Mouse (Mus musculus) MEL (cell line): ENCODE measurements around the gene Sez6. TPM values are rescaled to one million over a fixed set of nuclear protein-coding genes. Genes with fewer than 3 reads are reported as not detected.

Experiments used
- DNase-seq: peaks from one replicate; pipeline ENCODE4 v3.0.0; 2011; ENCODE audit warnings: low read depth, low spot score
- H3K27ac ChIP-seq: 2 replicates; pipeline ENCODE4 v1.5.1; 2012; ENCODE audit warnings: low read depth, mild to moderate bottlenecking, control low read depth, low read length, moderate library complexity; ENCODE audit not compliant: control insufficient read depth
- H3K27me3 ChIP-seq, 2 experiments: fragments of 150-350 bp in 1 of 2; sonication (generic) in 1 of 2; 2 replicates each; pipeline ENCODE4 v1.6.1; 2012; ENCODE audit warnings: low read length in 2 of 2, mild to moderate bottlenecking in 2 of 2, improper control_type of control experiment in 1 of 2, moderate library complexity in 1 of 2; ENCODE audit not compliant: insufficient read depth in 2 of 2, control insufficient read depth in 1 of 2
- H3K36me3 ChIP-seq, 2 experiments: 2 replicates each; pipeline ENCODE4 v1.6.1; 2012 to 2014; ENCODE audit warnings: low read length in 2 of 2, improper control_type of control experiment in 1 of 2, inconsistent platforms in 1 of 2, mild to moderate bottlenecking in 1 of 2; ENCODE audit not compliant: insufficient read depth in 2 of 2, control insufficient read depth in 1 of 2
- H3K4me1 ChIP-seq, 2 experiments: fragments of 150-350 bp in 1 of 2; sonication (generic) in 1 of 2; 2 replicates each; pipeline ENCODE4 v1.6.1; 2012; ENCODE audit warnings: low read length in 2 of 2, improper control_type of control experiment in 1 of 2, mild to moderate bottlenecking in 1 of 2; ENCODE audit not compliant: insufficient read depth in 2 of 2, control insufficient read depth in 1 of 2
- H3K4me3 ChIP-seq, 2 experiments: fragments of 150-350 bp in 1 of 2; sonication (generic) in 1 of 2; 2 replicates each; pipeline ENCODE4 v1.5.1; 2012; ENCODE audit warnings: low read depth in 2 of 2, low read length in 2 of 2, mild to moderate bottlenecking in 2 of 2, moderate library complexity in 2 of 2, control low read depth in 1 of 2, improper control_type of control experiment in 1 of 2; ENCODE audit not compliant: control insufficient read depth in 1 of 2, insufficient read depth in 1 of 2
- H3K79me2 ChIP-seq: 2 replicates; pipeline ENCODE4 v1.6.1; 2012; ENCODE audit warnings: mild to moderate bottlenecking, low read length, moderate library complexity; ENCODE audit not compliant: control insufficient read depth, poor library complexity, insufficient read depth
- H3K9ac ChIP-seq: 2 replicates; pipeline ENCODE4 v1.6.1; 2012; ENCODE audit warnings: low read depth, mild to moderate bottlenecking, control low read depth, low read length, moderate library complexity; ENCODE audit not compliant: control insufficient read depth, poor library complexity, severe bottlenecking
- H3K9me3 ChIP-seq: fragments of 150-350 bp; sonication (generic); replicated peaks from 2 replicates; pipeline ENCODE4 v1.6.1; 2012; ENCODE audit warnings: mild to moderate bottlenecking, low read length, improper control_type of control experiment, moderate library complexity; ENCODE audit not compliant: insufficient read depth
- ELF1 ChIP-seq: IDR thresholded peaks from 2 replicates; pipeline ENCODE4 v1.6.1; 2014; ENCODE audit warnings: low read depth, mild to moderate bottlenecking, inconsistent platforms, low read length, improper control_type of control experiment, moderate library complexity
- MAFK ChIP-seq: IDR thresholded peaks from 2 replicates; pipeline ENCODE4 v1.6.1; 2011; ENCODE audit warnings: low read depth, mild to moderate bottlenecking, low read length, improper control_type of control experiment, borderline replicate concordance
- MAX ChIP-seq: IDR thresholded peaks from 2 replicates; pipeline ENCODE4 v1.6.1; 2011; ENCODE audit warnings: low read length, improper control_type of control experiment
- POLR2A ChIP-seq, 2 experiments: IDR thresholded peaks; 2 replicates each; pipeline ENCODE4 v1.6.1; 2011 to 2012; ENCODE audit warnings: low read length in 2 of 2, mild to moderate bottlenecking in 2 of 2, control low read depth in 1 of 2, improper control_type of control experiment in 1 of 2, low read depth in 1 of 2, moderate library complexity in 1 of 2; ENCODE audit not compliant: control insufficient read depth in 1 of 2, insufficient read depth in 1 of 2, poor library complexity in 1 of 2
- POLR2AphosphoS2 ChIP-seq: IDR thresholded peaks from 2 replicates; pipeline ENCODE4 v1.6.1; 2011; ENCODE audit warnings: low read length, improper control_type of control experiment
- RCOR1 ChIP-seq: IDR thresholded peaks from 2 replicates; pipeline ENCODE4 v1.6.1; 2012; ENCODE audit warnings: low read depth, mild to moderate bottlenecking, inconsistent platforms, low read length, improper control_type of control experiment
- UBTF ChIP-seq: IDR thresholded peaks from 2 replicates; pipeline ENCODE4 v1.6.1; 2012; ENCODE audit warnings: low read depth, mild to moderate bottlenecking, inconsistent platforms, low read length, improper control_type of control experiment, moderate library complexity, borderline replicate concordance; ENCODE audit not compliant: insufficient read depth
- USF2 ChIP-seq, 2 experiments: IDR thresholded peaks; 2 replicates each; pipeline ENCODE4 v1.6.1; 2011 to 2012; ENCODE audit warnings: improper control_type of control experiment in 2 of 2, low read length in 2 of 2, borderline replicate concordance in 1 of 2, inconsistent platforms in 1 of 2, low read depth in 1 of 2, mild to moderate bottlenecking in 1 of 2; ENCODE audit not compliant: insufficient read depth in 1 of 2
- ZC3H11A ChIP-seq: IDR thresholded peaks from 2 replicates; pipeline ENCODE4 v1.6.1; 2012; ENCODE audit warnings: low read depth, mild to moderate bottlenecking, inconsistent platforms, low read length, improper control_type of control experiment
- ZNF384 ChIP-seq: IDR thresholded peaks from 2 replicates; pipeline ENCODE4 v1.6.1; 2012; ENCODE audit warnings: low read depth, mild to moderate bottlenecking, inconsistent platforms, low read length, improper control_type of control experiment
- polyA plus RNA-seq, 2 experiments: library from polyadenylated mRNA; stranded (reverse) in 1 of 2; unstranded in 1 of 2; fragments of >175 nt in 1 of 2; fragments of >200 nt in 1 of 2; gene quantifications; 2 replicates each; pipeline versions ENCODE4 v1.2.1 to v1.2.4; 2012; ENCODE audit warnings: low replicate concordance in 2 of 2, low read depth in 1 of 2; ENCODE audit not compliant: insufficient read length in 2 of 2, insufficient read depth in 1 of 2, missing spikeins in 1 of 2
- total RNA-seq: library from RNA; depleted of rRNA; stranded (reverse); fragments of 300-350 nt; gene quantifications from 2 replicates; pipeline ENCODE4 v1.2.3, GENCODE M21; 2012

Gene Sez6
- total and polyA plus RNA-seq, 3 experiments, result 0.04 TPM; not detected in 2

- H3K4me1 ChIP-seq, result peaks cover 0 to 15% of the 10 kb centered on the region in 2 experiments; a peak in 2 of 4 replicates
- peak overlapping the region; percentile 73 for H3K27ac ChIP-seq
- peak overlapping the region; percentile 98 for H3K9ac ChIP-seq
- no peaks in the 10 kb centered on the region for H3K9me3 ChIP-seq
- DNase-seq, result no peak
- no peaks in the 10 kb centered on the region for H3K27me3 ChIP-seq
- peaks cover 13 to 24% of the 10 kb centered on the region in 2 experiments for H3K36me3 ChIP-seq
- no peak for TF ChIP-seq MAFK
- peak in 1 of 2 experiments; percentile 15; a peak in 1 of 4 replicates for TF ChIP-seq POLR2A (IDR thresholded peaks at IDR 0.05; ENCODE audit: control insufficient read depth in 1 of 2, insufficient read depth in 1 of 2, low read depth in 1 of 2, low read length in 2 of 2, poor library complexity in 1 of 2)
- TF ChIP-seq, all 39 proteins: peak for 1
- peaks cover 54% of the 10 kb centered on the region for H3K79me2 ChIP-seq
- peak overlapping the region; percentile 88 to 93 for H3K4me3 ChIP-seq
These were observed 54.2 kb downstream of the Sez6 start for GRCm38 (mm10) chr11:77984836-77985231.

GRCm38 (mm10) chr11:77985541-77986065 lies 55.0 kb downstream of the Sez6 start:
- DNase-seq, result no peak
- H3K27ac ChIP-seq, result no peak overlapping the region
- H3K9ac ChIP-seq, result peak overlapping the region; percentile 98
- H3K9me3 ChIP-seq, result no peaks in the 10 kb centered on the region
- peak overlapping the region in 1 of 2 experiments; percentile 93; a peak in 2 of 4 replicates for H3K4me3 ChIP-seq
- TF ChIP-seq ELF1, result no peak
- TF ChIP-seq ZNF384, result peak; percentile 83
- TF ChIP-seq MAX, result no peak
- TF ChIP-seq, all 39 proteins: peak for 1
- Histone ChIP-seq H3K79me2 (peaks cover 60% of the 10 kb centered on the region), H3K4me1 (peaks cover 0 to 12% of the 10 kb centered on the region in 2 experiments; a peak in 2 of 4 replicates), H3K27me3 (no peaks in the 10 kb centered on the region), H3K36me3 (peaks cover 17 to 24% of the 10 kb centered on the region in 2 experiments)

- no peaks in the 10 kb centered on the region for H3K9me3 ChIP-seq
- no peaks in the 10 kb centered on the region for H3K27me3 ChIP-seq
- H3K79me2 ChIP-seq, result peaks cover 62% of the 10 kb centered on the region
- no peak for TF ChIP-seq UBTF
- peak; percentile 55; the same call in 1 of the 2 replicates for TF ChIP-seq POLR2AphosphoS2
- TF ChIP-seq, all 39 proteins: peak for 1
- DNase-seq, result no peak
- no peak overlapping the region for H3K27ac ChIP-seq
- no peak overlapping the region for H3K9ac ChIP-seq
- H3K4me1 ChIP-seq, result peaks cover 0 to 9% of the 10 kb centered on the region in 2 experiments; a peak in 2 of 4 replicates
- peaks cover 24 to 37% of the 10 kb centered on the region in 2 experiments for H3K36me3 ChIP-seq
- no peak overlapping the region for H3K4me3 ChIP-seq
These were observed 58.6 kb downstream of the Sez6 start for GRCm38 (mm10) chr11:77989071-77989690.

- TF ChIP-seq ZC3H11A (no peak), MAFK (no peak), RCOR1 (no peak), USF2 (IDR thresholded peaks at IDR 0.05; ENCODE audit: borderline replicate concordance in 1 of 2, insufficient read depth in 1 of 2, low read depth in 1 of 2, low read length in 2 of 2) (no peak)
- Histone ChIP-seq H3K9ac (no peak overlapping the region), H3K9me3 (no peaks in the 10 kb centered on the region), H3K36me3 (peaks cover 0 to 47% of the 10 kb centered on the region in 2 experiments; a peak in 2 of 4 replicates), H3K27me3 (no peaks in the 10 kb centered on the region), H3K4me3 (no peak overlapping the region), H3K4me1 (no peaks in the 10 kb centered on the region), H3K79me2 (peaks cover 30% of the 10 kb centered on the region), H3K27ac (no peak overlapping the region)
- DNase-seq, result no peak
These were observed 65.0 kb downstream of the Sez6 start for GRCm38 (mm10) chr11:77995556-77995955.
